Mouse (Mus musculus) layer of hippocampus, adult 2 months (tissue): Measurements from ENCODE around the gene Slc35g1. TPM values are rescaled to one million over a fixed set of nuclear protein-coding genes. Genes with fewer than 3 reads are reported as not detected.
A peak's percentile ranks its signal among the peaks of the same experiment; 100 is the strongest.

ENCODE experiments used
- DNase-seq, 2 experiments: peaks; one replicate each; pipeline ENCODE4 v3.0.0; 2022; ENCODE audit warnings: low spot score in 2 of 2
- H3K27ac ChIP-seq: fragments of 200-600 bp; 2 replicates; pipeline ENCODE4 v1.8.1; 2022
- H3K4me3 ChIP-seq: fragments of 200-600 bp; 2 replicates; pipeline ENCODE4 v1.8.1; 2022; ENCODE audit warnings: mild to moderate bottlenecking
- CTCF ChIP-seq: fragments of 200-600 bp; conservative IDR thresholded peaks from 2 replicates; pipeline ENCODE4 v1.8.1; 2022; ENCODE audit warnings: antibody characterized with exemption, mild to moderate bottlenecking, moderate library complexity
- total RNA-seq, 2 experiments: library from RNA; stranded (reverse); gene quantifications; 2 replicates each; pipeline ENCODE4 v1.2.3; 2021

Slc35g1 gene
- total RNA-seq, 2 experiments from 2014 or later = 2.4 to 3.1 TPM

GRCm38 (mm10) chr19:38410357-38411056, 14.7 kb downstream of the Slc35g1 start:
- Histone ChIP-seq H3K27ac (no peak overlapping the region), H3K4me3 (no peak overlapping the region)
- TF ChIP-seq CTCF = no peak
- DNase-seq = no peak

DNA sequence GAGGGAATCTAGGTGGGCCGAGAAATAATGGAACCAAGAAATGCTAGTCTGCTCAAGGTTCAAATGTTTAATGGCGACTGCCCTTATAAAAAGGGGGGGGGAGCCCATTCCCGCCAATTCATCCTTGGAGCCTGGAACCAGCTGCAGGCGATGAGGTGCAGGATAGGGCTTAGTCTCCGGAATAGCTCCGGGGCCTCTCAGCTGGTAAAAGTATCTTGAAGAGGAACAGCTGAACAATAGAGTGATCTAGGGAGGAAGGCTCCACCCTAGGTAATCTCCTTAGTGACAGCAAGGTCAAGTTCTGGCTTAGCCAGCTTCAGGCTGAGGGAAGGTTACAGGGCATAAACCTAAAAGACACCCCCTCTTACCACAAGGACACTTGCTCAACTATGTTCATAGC, 18.1 kb downstream of the Slc35g1 start:
- TF ChIP-seq CTCF = no peak
- H3K27ac ChIP-seq = no peak overlapping the region
- no peak for DNase-seq
- H3K4me3 ChIP-seq = no peak overlapping the region

DNA sequence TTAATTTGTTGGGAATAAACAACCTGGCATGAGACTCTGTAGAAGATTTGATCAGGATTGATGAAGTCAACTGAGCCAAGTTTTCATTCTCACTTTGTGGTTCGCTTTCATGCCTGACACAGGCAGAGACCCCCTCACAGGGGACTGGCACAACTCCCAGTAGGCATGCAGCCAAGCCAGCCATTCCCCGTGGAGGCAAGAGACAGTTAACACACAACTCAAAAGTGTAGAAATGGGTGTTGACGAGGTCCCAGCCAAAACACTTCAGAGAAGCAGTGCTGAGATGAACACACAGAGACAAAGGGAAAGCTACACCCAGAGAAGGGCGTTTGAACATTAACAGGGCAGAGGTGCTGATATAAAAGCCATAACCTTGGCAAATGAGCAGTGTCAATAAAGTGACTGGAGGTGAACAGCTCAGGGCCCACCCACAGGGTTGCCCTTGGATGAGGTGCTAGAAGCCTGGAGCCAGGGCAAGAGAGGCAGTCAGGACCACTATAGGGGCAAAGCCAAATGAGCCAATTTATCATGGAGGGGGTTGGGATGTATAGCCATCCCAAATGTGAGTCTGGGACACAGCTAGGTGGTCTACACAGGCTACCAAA, 23.1 kb downstream of the Slc35g1 start:
- DNase-seq = no peak
- TF ChIP-seq CTCF = no peak
- Histone ChIP-seq H3K4me3 (no peak overlapping the region), H3K27ac (no peak overlapping the region)

- Histone ChIP-seq H3K27ac (no peak overlapping the region), H3K4me3 (no peak overlapping the region)
- DNase-seq = no peak
- no peak for TF ChIP-seq CTCF
These were observed 25.0 kb downstream of the Slc35g1 start for GRCm38 (mm10) chr19:38420751-38421295.

GRCm38 (mm10) chr19:38421436-38421835, 25.7 kb downstream of the Slc35g1 start:
- DNase-seq = no peak
- no peak for TF ChIP-seq CTCF
- Histone ChIP-seq H3K27ac (no peak overlapping the region), H3K4me3 (no peak overlapping the region)

DNA sequence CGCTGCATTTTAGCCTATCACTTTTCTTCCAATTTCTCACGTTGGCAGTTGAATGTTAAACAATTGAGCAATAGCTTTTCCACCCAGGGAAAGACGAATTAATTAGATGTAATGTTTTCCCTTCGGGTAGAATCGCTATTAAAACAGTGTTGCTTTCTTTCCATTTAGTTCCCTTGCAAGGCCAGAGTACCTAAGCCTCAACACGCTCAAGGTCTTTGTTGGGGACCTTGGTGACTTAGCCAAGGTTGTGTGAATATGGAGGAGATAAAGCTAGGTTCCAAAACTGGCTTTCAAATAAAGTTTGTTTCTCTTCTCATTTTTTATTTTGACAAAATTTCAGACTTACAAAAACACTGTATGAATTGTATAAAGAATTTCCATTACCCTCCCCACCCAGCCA, 27.1 kb downstream of the Slc35g1 start:
- Histone ChIP-seq H3K27ac (no peak overlapping the region), H3K4me3 (no peak overlapping the region)
- no peak for DNase-seq
- TF ChIP-seq CTCF = no peak

GRCm38 (mm10) chr19:38423884-38424283, 28.1 kb downstream of the Slc35g1 start:
- DNase-seq = peak; percentile 5 to 46
- Histone ChIP-seq H3K4me3 (no peak overlapping the region), H3K27ac (no peak overlapping the region)
- TF ChIP-seq CTCF = peak; percentile 79

DNA sequence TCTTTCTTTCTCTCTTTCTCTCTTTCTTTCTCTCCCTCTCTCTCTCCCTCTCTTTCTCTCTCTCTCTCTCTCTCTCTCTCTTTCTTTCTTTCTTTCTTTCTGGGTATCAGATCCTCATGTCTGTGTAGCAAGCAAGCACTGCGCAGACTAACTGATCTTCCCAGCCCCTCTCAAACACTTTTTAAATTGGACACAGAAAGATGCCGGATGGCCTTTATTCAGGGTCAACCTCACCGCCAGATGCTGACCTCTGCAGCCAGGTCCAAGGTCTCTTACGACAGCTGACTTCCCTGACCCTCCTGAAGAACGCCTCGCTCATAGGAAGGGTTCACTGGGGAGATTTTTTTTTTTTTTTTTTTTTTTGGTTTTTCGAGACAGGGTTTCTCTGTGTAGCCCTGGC, 28.8 kb downstream of the Slc35g1 start:
- no peak for TF ChIP-seq CTCF
- no peak for DNase-seq
- H3K27ac ChIP-seq = no peak overlapping the region
- no peak overlapping the region for H3K4me3 ChIP-seq

GRCm38 (mm10) chr19:38429269-38429668, 33.5 kb downstream of the Slc35g1 start:
- peak; percentile 88 for TF ChIP-seq CTCF
- H3K27ac ChIP-seq = no peak overlapping the region
- peak in 1 of 2 experiments; percentile 46 for DNase-seq
- H3K4me3 ChIP-seq = no peak overlapping the region

GRCm38 (mm10) chr19:38430475-38430874, 34.7 kb downstream of the Slc35g1 start:
- Histone ChIP-seq H3K27ac (no peak overlapping the region), H3K4me3 (no peak overlapping the region)
- no peak for TF ChIP-seq CTCF
- peak in 1 of 2 experiments; percentile 3 for DNase-seq

DNA sequence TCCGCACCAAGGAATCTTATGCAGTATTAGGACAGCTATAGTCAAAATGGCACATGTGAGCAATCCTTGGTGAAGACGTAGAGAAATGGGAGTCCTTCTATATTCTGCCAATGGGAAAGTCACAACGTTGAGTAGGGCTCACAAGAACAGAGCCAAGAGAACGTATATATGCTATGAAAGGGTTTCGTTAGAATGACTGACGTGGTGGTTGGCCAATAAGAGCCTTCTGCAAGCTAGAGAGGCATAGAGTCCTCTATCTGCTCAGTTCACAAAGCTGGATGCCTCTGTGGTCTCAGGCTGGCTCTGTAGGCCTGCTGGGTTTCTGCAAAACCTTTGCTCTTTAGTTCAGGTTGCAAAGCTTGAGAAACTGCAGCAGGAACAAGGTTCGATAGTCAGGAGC, 35.5 kb downstream of the Slc35g1 start:
- no peak for TF ChIP-seq CTCF
- DNase-seq = no peak
- no peak overlapping the region for H3K27ac ChIP-seq

DNA sequence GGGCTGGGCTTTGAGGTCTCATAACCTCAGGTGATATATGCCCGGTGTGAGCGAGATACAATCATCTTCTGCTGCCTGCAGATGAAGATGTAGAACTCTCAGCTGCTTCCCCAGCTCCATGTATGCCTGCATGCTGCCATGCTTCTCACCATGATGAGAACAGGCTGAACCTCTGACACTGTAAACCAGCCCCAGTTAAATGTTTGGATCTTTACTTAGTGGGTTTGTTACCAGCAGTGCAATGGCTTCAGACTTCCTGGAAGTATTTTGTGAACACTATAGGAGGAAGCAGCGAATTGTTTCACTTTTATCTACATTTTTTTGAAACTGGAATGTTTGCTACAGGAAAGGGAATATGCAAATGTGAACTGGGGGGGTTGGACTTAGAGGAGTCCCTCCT, 36.2 kb downstream of the Slc35g1 start:
- TF ChIP-seq CTCF = no peak
- Histone ChIP-seq H3K27ac (no peak overlapping the region), H3K4me3 (no peak overlapping the region)
- DNase-seq = no peak

More for the DNA sequence above, 35.5 kb downstream of the Slc35g1 start:
- H3K4me3 ChIP-seq = no peak overlapping the region

DNA sequence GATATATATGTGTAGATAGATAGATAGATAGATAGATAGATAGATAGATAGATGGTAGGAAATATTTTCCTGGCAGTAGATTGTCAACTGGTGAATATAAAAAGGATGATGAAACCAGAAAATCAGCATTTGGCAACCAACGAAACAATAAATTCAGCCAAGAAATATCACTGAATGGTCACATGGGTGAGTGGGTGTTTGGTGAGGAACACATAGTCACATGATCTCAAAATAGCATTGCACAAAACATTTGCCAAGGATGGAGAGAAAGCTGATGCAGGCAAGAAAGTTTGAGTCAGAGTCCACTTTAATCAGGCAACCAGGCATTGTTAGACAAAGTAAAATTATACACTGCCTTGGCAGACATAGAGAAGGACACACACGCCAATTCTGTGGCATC, 37.6 kb downstream of the Slc35g1 start:
- H3K27ac ChIP-seq = peak overlapping the region; percentile 61; the same call in 1 of the 2 replicates
- no peak for TF ChIP-seq CTCF
- H3K4me3 ChIP-seq = no peak overlapping the region
- peak; percentile 66 to 84 for DNase-seq

- peak in 1 of 2 experiments; percentile 3 for DNase-seq
- H3K27ac ChIP-seq = peak overlapping the region; percentile 54
- no peak for TF ChIP-seq CTCF
- no peak overlapping the region for H3K4me3 ChIP-seq
These were observed 39.4 kb downstream of the Slc35g1 start for GRCm38 (mm10) chr19:38435221-38435620.
